Comparison of ENCODE assay signal across 20 mouse cellular contexts in genomic region chr15:26688472-26689104, GRCm38 (mm10).
DNase-seq lines count a peak whose midpoint lies in the region; ATAC-seq lines count a peak whose summit lies in the region.
"Had no signal": no experiment of that assay in that cellular context is flagged by ENCODE, and none has a peak within 500 bp of the region (broad histone marks: within the 10 kb centered on the region; RNA-seq: fewer than 3 reads in every experiment).

No protein-coding gene starts in this region.

- peaks cover 12% of the 10 kb centered on the region; the same call in 1 of the 2 replicates for H3K4me1 ChIP-seq in midbrain, embryonic 15.5 days
- H3K4me1 ChIP-seq in midbrain, embryonic 11.5 days (ENCODE audit: control insufficient read depth, insufficient read depth, low read length) = no peaks in the 10 kb centered on the region
- peaks cover 15% of the 10 kb centered on the region for H3K4me1 ChIP-seq in hindbrain, embryonic 15.5 days (replicated peaks)
- H3K4me1 ChIP-seq in neural tube, embryonic 13.5 days (replicated peaks) = peaks cover 19% of the 10 kb centered on the region

- H3K9me3 ChIP-seq in midbrain, embryonic 15.5 days = no peaks in the 10 kb centered on the region
- H3K9me3 ChIP-seq in midbrain, embryonic 11.5 days (ENCODE audit: control insufficient read depth, low read length) = no peaks in the 10 kb centered on the region
- H3K9me3 ChIP-seq in hindbrain, embryonic 15.5 days = no peaks in the 10 kb centered on the region
- H3K9me3 ChIP-seq in neural tube, embryonic 13.5 days = no peaks in the 10 kb centered on the region
- H3K9me3 ChIP-seq: embryonic facial prominence, embryonic 13.5 days; forebrain, embryonic 12.5 days; G1E; heart, embryonic 12.5 days had no signal

- no peaks in the 10 kb centered on the region for H3K36me3 ChIP-seq in midbrain, embryonic 15.5 days (replicated peaks)
- no peaks in the 10 kb centered on the region for H3K36me3 ChIP-seq in midbrain, embryonic 11.5 days (ENCODE audit: control insufficient read depth, insufficient read depth, low read length)
- no peaks in the 10 kb centered on the region for H3K36me3 ChIP-seq in hindbrain, embryonic 15.5 days
- H3K36me3 ChIP-seq in neural tube, embryonic 13.5 days = no peaks in the 10 kb centered on the region
- H3K36me3 ChIP-seq: embryonic facial prominence, embryonic 13.5 days; forebrain, embryonic 12.5 days; G1E; heart, embryonic 12.5 days had no signal

- ATAC-seq in midbrain, embryonic 15.5 days (replicated peaks) = peak; percentile 59; the same call in 1 of the 2 replicates
- ATAC-seq in midbrain, embryonic 11.5 days (ENCODE audit: low FRiP score) = no peak
- ATAC-seq in hindbrain, embryonic 15.5 days (ENCODE audit: low FRiP score, low read depth) = peak; percentile 72
- peak; percentile 67 for ATAC-seq in neural tube, embryonic 13.5 days (ENCODE audit: low read depth)
- ATAC-seq: CD4-positive, CD25-positive, alpha-beta regulatory T cell, adult 4 months had no signal

- WGBS in midbrain, embryonic 15.5 days = 53% methylated on average over 10 of the region's 10 CpGs
- 78% methylated on average over 10 of the region's 10 CpGs for WGBS in midbrain, embryonic 11.5 days
- WGBS in hindbrain, embryonic 15.5 days = 50% methylated on average over 10 of the region's 10 CpGs
- WGBS in neural tube, embryonic 13.5 days = 68% methylated on average over 10 of the region's 10 CpGs

- intact Hi-C loops in left cerebral cortex, postnatal 14 days (cut with DNase I) = no loop called here

- DNase-seq in heart, adult 11 months = peak; percentile 74
- no peak for DNase-seq in heart, adult 9 months (ENCODE audit: low spot score in 2 of 2)
- no peak for DNase-seq in midbrain, embryonic 11.5 days (ENCODE audit: low spot score, missing footprints)
- DNase-seq in left cerebral cortex, postnatal 14 days (ENCODE audit: low spot score in 2 of 2) = no peak
- no peak for DNase-seq in kidney, postnatal 36 days
- DNase-seq: adrenal gland, adult 8-10 months; B cell, adult 2 months; cerebellum, adult 11-12 months; cerebellum, adult 9-10 months; cerebellum, postnatal 25 days; gastrocnemius, postnatal 10 days; heart, adult 2 months had no signal

- H3K27me3 ChIP-seq in midbrain, embryonic 15.5 days (replicated peaks) = no peaks in the 10 kb centered on the region
- H3K27me3 ChIP-seq in midbrain, embryonic 11.5 days (ENCODE audit: control insufficient read depth, insufficient read depth, low read length) = no peaks in the 10 kb centered on the region
- H3K27me3 ChIP-seq in hindbrain, embryonic 15.5 days = no peaks in the 10 kb centered on the region
- H3K27me3 ChIP-seq in neural tube, embryonic 13.5 days = no peaks in the 10 kb centered on the region
- H3K27me3 ChIP-seq: embryonic facial prominence, embryonic 13.5 days; forebrain, embryonic 12.5 days; heart, embryonic 12.5 days had no signal

- no peak overlapping the region for H3K9ac ChIP-seq in midbrain, embryonic 15.5 days
- no peak overlapping the region for H3K9ac ChIP-seq in midbrain, embryonic 11.5 days (ENCODE audit: low read length)
- no peak overlapping the region for H3K9ac ChIP-seq in hindbrain, embryonic 15.5 days
- H3K9ac ChIP-seq in neural tube, embryonic 13.5 days = no peak overlapping the region
- H3K9ac ChIP-seq: embryonic facial prominence, embryonic 13.5 days; forebrain, embryonic 12.5 days; heart, embryonic 12.5 days had no signal

- no peak overlapping the region for H3K4me3 ChIP-seq in midbrain, embryonic 15.5 days
- H3K4me3 ChIP-seq in midbrain, embryonic 11.5 days (ENCODE audit: low read depth, low read length) = no peak overlapping the region
- H3K4me3 ChIP-seq in hindbrain, embryonic 15.5 days = no peak overlapping the region
- H3K4me3 ChIP-seq in neural tube, embryonic 13.5 days = no peak overlapping the region
- H3K4me3 ChIP-seq: embryonic facial prominence, embryonic 13.5 days; forebrain, embryonic 12.5 days; heart, adult 2 months; heart, embryonic 12.5 days had no signal

- no peak overlapping the region for H3K4me2 ChIP-seq in midbrain, embryonic 15.5 days
- H3K4me2 ChIP-seq in midbrain, embryonic 11.5 days = no peak overlapping the region
- H3K4me2 ChIP-seq in hindbrain, embryonic 15.5 days = no peak overlapping the region
- H3K4me2 ChIP-seq in neural tube, embryonic 13.5 days = no peak overlapping the region
- H3K4me2 ChIP-seq: embryonic facial prominence, embryonic 13.5 days; forebrain, embryonic 12.5 days; heart, embryonic 12.5 days had no signal

- H3K27ac ChIP-seq in midbrain, embryonic 15.5 days = no peak overlapping the region
- no peak overlapping the region for H3K27ac ChIP-seq in midbrain, embryonic 11.5 days (ENCODE audit: low read depth, low read length)
- H3K27ac ChIP-seq in hindbrain, embryonic 15.5 days (replicated peaks) = peak overlapping the region; percentile 18; the same call in 1 of the 2 replicates
- H3K27ac ChIP-seq in neural tube, embryonic 13.5 days (replicated peaks) = peak overlapping the region; percentile 59; the same call in 1 of the 2 replicates
- H3K27ac ChIP-seq: embryonic facial prominence, embryonic 13.5 days; forebrain, embryonic 12.5 days; heart, adult 2 months had no signal

Comparison
In these comparisons a context has a peak if more than half of its experiments do, and no peak if none do; other contexts are left out.
1. H3K27ac ChIP-seq: peak in hindbrain, embryonic 15.5 days (single experiment) and neural tube, embryonic 13.5 days (single experiment); none in midbrain, embryonic 15.5 days (single experiment) and midbrain, embryonic 11.5 days (single experiment).